Mouse (Mus musculus): Measurements from ENCODE around the gene Ccdc17.

- TF ChIP-seq CTCF (IDR thresholded peaks at IDR 0.05; ENCODE audit: low read depth, low read length) (no peak), GATA1 (IDR thresholded peaks at IDR 0.05; ENCODE audit: borderline replicate concordance, low read length) (no peak), TAL1 (conservative IDR thresholded peaks at IDR 0.05; ENCODE audit: low read depth, low read length) (no peak), POLR2AphosphoS5 (IDR thresholded peaks at IDR 0.05; ENCODE audit: insufficient replicate concordance, low read depth, low read length) (no peak)
These were observed 40.8 kb upstream of the Ccdc17 start, which contains the start of gene Tmem69 for GRCm38 (mm10) chr4:116555413-116556300.
